Mouse (Mus musculus): Measurements from ENCODE around the gene Sorbs1. TPM values are rescaled to one million over a fixed set of nuclear protein-coding genes. Genes with fewer than 3 reads are reported as not detected.

The Sorbs1 gene
- total and polyA plus RNA-seq, 3 experiments, result 2.1 to 6.2 (median 3.6) TPM

- Histone ChIP-seq H3K79me2 (replicated peaks; ENCODE audit: control insufficient read depth, extremely low read depth, insufficient read depth, poor library complexity, severe bottlenecking) (no peaks in the 10 kb centered on the region), H3K4me3 (replicated peaks in 1 of 3; ENCODE audit: low read depth in 2 of 3, low read length in 2 of 3, poor library complexity in 1 of 3) (no peak overlapping the region), H3K27ac (ENCODE audit: insufficient read depth, low read depth) (no peak overlapping the region), H3K9me3 (replicated peaks; ENCODE audit: low read length) (no peaks in the 10 kb centered on the region), H3K27me3 (replicated peaks) (no peaks in the 10 kb centered on the region), H3K4me2 (ENCODE audit: insufficient read depth, low read depth, poor library complexity, severe bottlenecking) (0 out of 2 replicates have a peak overlapping the region, but pooled peaks have one; percentile 26), H3K36me3 (replicated peaks in 1 of 2; ENCODE audit: control insufficient read depth in 1 of 2, insufficient read depth in 1 of 2, low read length in 1 of 2) (no peaks in the 10 kb centered on the region), H3K9ac (ENCODE audit: insufficient read depth, low read depth) (no peak overlapping the region), H3K4me1 (ENCODE audit: control insufficient read depth in 1 of 2, insufficient read depth in 2 of 2) (peaks cover 3 to 20% of the 10 kb centered on the region in 2 experiments; a peak in 3 of 4 replicates)
- dilution Hi-C loops (cut with MboI; ENCODE audit: extremely low pct_ligation_motif_present, extremely low pct_unique_long_range_greater_than_20kb, low sequenced_read_pairs), result no loop called here
- in situ Hi-C loops (cut with MboI; ENCODE audit: low pct_ligation_motif_present, low pct_unique_long_range_greater_than_20kb, low sequenced_read_pairs), result no loop called here
- DNase-seq (ENCODE audit: extremely low read depth), result no peak
- TF ChIP-seq JUN (IDR thresholded peaks at IDR 0.05; ENCODE audit: insufficient read depth, low read depth, low read length) (no peak), NRF1 (IDR thresholded peaks at IDR 0.05; ENCODE audit: low read depth, low read length) (no peak), ELF1 (IDR thresholded peaks at IDR 0.05; ENCODE audit: low read depth, low read length) (no peak), POLR2AphosphoS2 (IDR thresholded peaks at IDR 0.05; ENCODE audit: low read depth, low read length) (no peak), ZC3H11A (IDR thresholded peaks at IDR 0.05; ENCODE audit: low read depth, low read length) (no peak), TBP (conservative IDR thresholded peaks at IDR 0.05; ENCODE audit: low read depth, low read length) (no peak), E2F4 (IDR thresholded peaks at IDR 0.05; ENCODE audit: insufficient replicate concordance, low read depth, low read length) (no peak), CHD2 (IDR thresholded peaks at IDR 0.05; ENCODE audit: low read length) (no peak), PAX5 (IDR thresholded peaks at IDR 0.05; ENCODE audit: low read length) (no peak), SIN3A (IDR thresholded peaks at IDR 0.05; ENCODE audit: low read length) (no peak), EP300 (IDR thresholded peaks at IDR 0.05; ENCODE audit: low read length) (no peak)
Measured at GRCm38 (mm10) chr19:40514376-40514775, 797 bp upstream of the Sorbs1 start.

- Histone ChIP-seq H3K4me1 (ENCODE audit: control insufficient read depth in 1 of 2, insufficient read depth in 2 of 2) (peaks cover 8 to 26% of the 10 kb centered on the region in 2 experiments; a peak in 3 of 4 replicates), H3K27ac (ENCODE audit: insufficient read depth, low read depth) (no peak overlapping the region), H3K79me2 (replicated peaks; ENCODE audit: control insufficient read depth, extremely low read depth, insufficient read depth, poor library complexity, severe bottlenecking) (no peaks in the 10 kb centered on the region), H3K4me2 (ENCODE audit: insufficient read depth, low read depth, poor library complexity, severe bottlenecking) (peak overlapping the region; percentile 98), H3K36me3 (replicated peaks in 1 of 2; ENCODE audit: control insufficient read depth in 1 of 2, insufficient read depth in 1 of 2, low read length in 1 of 2) (no peaks in the 10 kb centered on the region), H3K9me3 (replicated peaks; ENCODE audit: low read length) (peaks cover 2% of the 10 kb centered on the region), H3K4me3 (replicated peaks in 1 of 3; ENCODE audit: low read depth in 2 of 3, low read length in 2 of 3, poor library complexity in 1 of 3) (peak overlapping the region; percentile 68 to 87 (median 72)), H3K9ac (ENCODE audit: insufficient read depth, low read depth) (peak overlapping the region; percentile 71), H3K27me3 (replicated peaks) (no peaks in the 10 kb centered on the region)
- TF ChIP-seq E2F4 (IDR thresholded peaks at IDR 0.05; ENCODE audit: insufficient replicate concordance, low read depth, low read length) (no peak), MAFK (IDR thresholded peaks at IDR 0.05; ENCODE audit: insufficient replicate concordance, low read length) (no peak), ZMIZ1 (IDR thresholded peaks at IDR 0.05; ENCODE audit: low read depth, low read length) (no peak), GABPA (IDR thresholded peaks at IDR 0.05; ENCODE audit: insufficient replicate concordance, low read depth, low read length) (no peak), MAX (IDR thresholded peaks at IDR 0.05; ENCODE audit: low read length) (no peak), SIN3A (IDR thresholded peaks at IDR 0.05; ENCODE audit: low read length) (peak; percentile 22; the same call in 1 of the 2 replicates), ZKSCAN1 (IDR thresholded peaks at IDR 0.05; ENCODE audit: borderline replicate concordance, low read depth, low read length) (no peak), MAZ (IDR thresholded peaks at IDR 0.05; ENCODE audit: low read depth, low read length) (no peak), MXI1 (IDR thresholded peaks at IDR 0.05; ENCODE audit: low read depth, low read length) (no peak; the same call in 1 of the 2 replicates), POLR2A (IDR thresholded peaks at IDR 0.05; ENCODE audit: low read depth, low read length) (no peak), ETS1 (conservative IDR thresholded peaks at IDR 0.05; ENCODE audit: low read depth, low read length) (no peak), NELFE (IDR thresholded peaks at IDR 0.05; ENCODE audit: low read depth, low read length) (no peak), EP300 (IDR thresholded peaks at IDR 0.05; ENCODE audit: low read length) (no peak), CHD2 (IDR thresholded peaks at IDR 0.05; ENCODE audit: low read length) (no peak), ELF1 (IDR thresholded peaks at IDR 0.05; ENCODE audit: low read depth, low read length) (0 out of 2 replicates have a peak, but pooled peaks have one; percentile 10), HCFC1 (IDR thresholded peaks at IDR 0.05; ENCODE audit: low read depth, low read length) (no peak), IRF4 (IDR thresholded peaks at IDR 0.05; ENCODE audit: low read depth, low read length) (peak; percentile 12; the same call in 1 of the 2 replicates), KAT2A (IDR thresholded peaks at IDR 0.05; ENCODE audit: insufficient replicate concordance, low read length) (no peak), UBTF (IDR thresholded peaks at IDR 0.05; ENCODE audit: low read depth, low read length) (no peak; the same call in 1 of the 2 replicates)
- in situ Hi-C loops (cut with MboI; ENCODE audit: low pct_ligation_motif_present, low pct_unique_long_range_greater_than_20kb, low sequenced_read_pairs) (no loop called here), dilution Hi-C loops (cut with MboI; ENCODE audit: extremely low pct_ligation_motif_present, extremely low pct_unique_long_range_greater_than_20kb, low sequenced_read_pairs) (no loop called here)
- no peak for DNase-seq (ENCODE audit: extremely low read depth)
Measured at GRCm38 (mm10) chr19:40512500-40513421, 818 bp downstream of the Sorbs1 start.

All from CH12.LX (cell line).